Mouse (Mus musculus) hindbrain, postnatal 0 days (tissue): ENCODE results near the gene Gpc6. TPM values are rescaled to one million over a fixed set of nuclear protein-coding genes. Genes with fewer than 3 reads are reported as not detected.
A peak's percentile ranks its signal among the peaks of the same experiment; 100 is the strongest.

Experiments used
- ATAC-seq: fragments of 200-750 bp; cut with Nextera tagmentation; 2 replicates; pipeline ENCODE4 v1.8.0; 2017; ENCODE audit warnings: mild to moderate bottlenecking, moderate TSS enrichment, moderate library complexity
- DNase-seq: peaks from one replicate; pipeline ENCODE4 v3.0.0-alpha.2; 2015; ENCODE audit warnings: low spot score
- H3K27ac ChIP-seq: fragments of 300-500 bp; sonication (generic); 2 replicates; pipeline ENCODE4 v1.5.1; 2014; ENCODE audit warnings: mild to moderate bottlenecking
- H3K27me3 ChIP-seq: fragments of 300-500 bp; sonication (generic); 2 replicates; pipeline ENCODE4 v1.6.1; 2014; ENCODE audit warnings: low read length, mixed read lengths; ENCODE audit not compliant: insufficient read depth
- H3K36me3 ChIP-seq: fragments of 300-500 bp; sonication (generic); 2 replicates; pipeline ENCODE4 v1.6.1; 2014; ENCODE audit warnings: low read length, mixed read lengths; ENCODE audit not compliant: insufficient read depth
- H3K4me1 ChIP-seq: fragments of 300-500 bp; sonication (generic); 2 replicates; pipeline ENCODE4 v1.6.1; 2014; ENCODE audit warnings: antibody characterized with exemption, low read length, mixed read lengths; ENCODE audit not compliant: insufficient read depth
- H3K4me2 ChIP-seq: fragments of 300-500 bp; sonication (generic); 2 replicates; pipeline ENCODE4 v1.6.1; 2014; ENCODE audit warnings: low read depth, mild to moderate bottlenecking, low read length, moderate library complexity, mixed read lengths
- H3K4me3 ChIP-seq: fragments of 300-500 bp; sonication (generic); 2 replicates; pipeline ENCODE4 v1.5.1; 2014; ENCODE audit warnings: low read length
- H3K9ac ChIP-seq: fragments of 300-500 bp; sonication (generic); replicated peaks from 2 replicates; pipeline ENCODE4 v1.6.1; 2014; ENCODE audit warnings: mild to moderate bottlenecking, low read length, moderate library complexity, mixed read lengths
- H3K9me3 ChIP-seq: fragments of 300-500 bp; sonication (generic); 2 replicates; pipeline ENCODE4 v1.6.1; 2016; ENCODE audit warnings: low read length, mixed read lengths
- CTCF ChIP-seq: IDR thresholded peaks from 2 replicates; pipeline ENCODE4 v1.5.1; 2016; ENCODE audit warnings: antibody characterized with exemption, control low read depth, low read depth
- WGBS: fragments of 180-500 bp; shearing (Covaris S2); extraction: QIAGEN DNeasy Blood & Tissue Kit; methylation state at CpG from one replicate; pipeline ENCODE4 v1.1.7; 2014; 5-methylcytosine and 5-hydroxymethylcytosine counted together
- polyA plus RNA-seq: library from polyadenylated mRNA; unstranded; fragments of >200 nt; fragmentation: Nextera tagmentation; extraction: Ambion mirVana; gene quantifications from 2 replicates; pipeline ENCODE4 v1.2.1, GENCODE M21; 2015
- total RNA-seq: library from RNA; depleted of rRNA; stranded (reverse); fragments of >200 nt; gene quantifications from 2 replicates; pipeline ENCODE4 v1.2.3, GENCODE M21; 2014

The Gpc6 gene
- total and polyA plus RNA-seq, 2 experiments from 2014 or later = 17.9 to 28.5 TPM

- WGBS = 85% methylated on average over 5 of the region's 5 CpGs
- DNase-seq = no peak
- no peak for ATAC-seq
- Histone ChIP-seq H3K27ac (no peak overlapping the region), H3K4me2 (no peak overlapping the region), H3K4me3 (no peak overlapping the region), H3K4me1 (peaks cover 5% of the 10 kb centered on the region; the same call in 1 of the 2 replicates), H3K9me3 (no peaks in the 10 kb centered on the region), H3K9ac (no peak overlapping the region), H3K36me3 (no peaks in the 10 kb centered on the region), H3K27me3 (no peaks in the 10 kb centered on the region)
- no peak for TF ChIP-seq CTCF
Measured at GRCm38 (mm10) chr14:116933825-116934224, 8.7 kb downstream of the Gpc6 start.

GRCm38 (mm10) chr14:116937910-116938560, 12.9 kb downstream of the Gpc6 start:
- Histone ChIP-seq H3K27ac (no peak overlapping the region), H3K4me1 (no peaks in the 10 kb centered on the region), H3K36me3 (no peaks in the 10 kb centered on the region), H3K4me2 (no peak overlapping the region), H3K9ac (no peak overlapping the region), H3K4me3 (no peak overlapping the region), H3K9me3 (no peaks in the 10 kb centered on the region), H3K27me3 (no peaks in the 10 kb centered on the region)
- ATAC-seq (0 out of 2 replicates have a peak, but pooled peaks have one; percentile 64), DNase-seq (peak; percentile 60)
- peak; percentile 65 for TF ChIP-seq CTCF
- 62% methylated on average over 14 of the region's 14 CpGs for WGBS

GRCm38 (mm10) chr14:116938735-116939134, 13.6 kb downstream of the Gpc6 start:
- TF ChIP-seq CTCF = no peak
- Histone ChIP-seq H3K27me3 (no peaks in the 10 kb centered on the region), H3K4me1 (no peaks in the 10 kb centered on the region), H3K4me2 (no peak overlapping the region), H3K4me3 (no peak overlapping the region), H3K9ac (no peak overlapping the region), H3K27ac (no peak overlapping the region), H3K9me3 (no peaks in the 10 kb centered on the region), H3K36me3 (no peaks in the 10 kb centered on the region)
- DNase-seq (no peak), ATAC-seq (no peak)
- WGBS = 89% methylated on average over 9 of the region's 9 CpGs

GRCm38 (mm10) chr14:116939561-116939960, 14.4 kb downstream of the Gpc6 start:
- H3K9ac ChIP-seq = no peak overlapping the region
- H3K27me3 ChIP-seq = no peaks in the 10 kb centered on the region
- WGBS = 91% methylated on average over 1 of the region's 1 CpGs
- no peak overlapping the region for H3K27ac ChIP-seq
- no peaks in the 10 kb centered on the region for H3K36me3 ChIP-seq
- no peak overlapping the region for H3K4me2 ChIP-seq
- H3K9me3 ChIP-seq = no peaks in the 10 kb centered on the region
- no peak for DNase-seq
- ATAC-seq = no peak
- H3K4me1 ChIP-seq = no peaks in the 10 kb centered on the region
- no peak for TF ChIP-seq CTCF
- H3K4me3 ChIP-seq = no peak overlapping the region

GRCm38 (mm10) chr14:116941772-116942171, 16.7 kb downstream of the Gpc6 start:
- no peaks in the 10 kb centered on the region for H3K36me3 ChIP-seq
- no peak overlapping the region for H3K4me3 ChIP-seq
- H3K9ac ChIP-seq = no peak overlapping the region
- H3K4me1 ChIP-seq = no peaks in the 10 kb centered on the region
- H3K27ac ChIP-seq = no peak overlapping the region
- ATAC-seq (no peak), DNase-seq (no peak)
- no peak overlapping the region for H3K4me2 ChIP-seq
- H3K9me3 ChIP-seq = no peaks in the 10 kb centered on the region
- no peak for TF ChIP-seq CTCF
- 88% methylated on average over 4 of the region's 4 CpGs for WGBS
- H3K27me3 ChIP-seq = no peaks in the 10 kb centered on the region

- no peak for TF ChIP-seq CTCF
- ATAC-seq = no peak
Measured at GRCm38 (mm10) chr14:116943751-116944150, 18.6 kb downstream of the Gpc6 start.

GRCm38 (mm10) chr14:116945975-116946374, 20.9 kb downstream of the Gpc6 start:
- Histone ChIP-seq H3K4me1 (no peaks in the 10 kb centered on the region), H3K27me3 (no peaks in the 10 kb centered on the region), H3K9me3 (no peaks in the 10 kb centered on the region), H3K4me3 (no peak overlapping the region), H3K27ac (no peak overlapping the region), H3K9ac (no peak overlapping the region), H3K36me3 (no peaks in the 10 kb centered on the region), H3K4me2 (no peak overlapping the region)
- WGBS = 90% methylated on average over 6 of the region's 6 CpGs
- TF ChIP-seq CTCF = no peak
- DNase-seq (no peak), ATAC-seq (no peak)

More at GRCm38 (mm10) chr14:116943751-116944150, 18.6 kb downstream of the Gpc6 start:
- H3K36me3 ChIP-seq = no peaks in the 10 kb centered on the region
- no peaks in the 10 kb centered on the region for H3K9me3 ChIP-seq
- H3K27me3 ChIP-seq = no peaks in the 10 kb centered on the region
- no peak overlapping the region for H3K27ac ChIP-seq
- H3K9ac ChIP-seq = no peak overlapping the region
- no peak for DNase-seq
- no peaks in the 10 kb centered on the region for H3K4me1 ChIP-seq
- WGBS = 97% methylated on average over 7 of the region's 7 CpGs
- no peak overlapping the region for H3K4me2 ChIP-seq
- H3K4me3 ChIP-seq = no peak overlapping the region
